Mouse (Mus musculus) liver, postnatal 0 days (tissue): Measurements from ENCODE around the gene Hoxa7. TPM values are rescaled to one million over a fixed set of nuclear protein-coding genes. Genes with fewer than 3 reads are reported as not detected.
A peak's percentile ranks its signal among the peaks of the same experiment; 100 is the strongest.

ENCODE experiments used
- ATAC-seq: fragments of 200-750 bp; cut with Nextera tagmentation; 2 replicates; pipeline ENCODE4 v1.8.0; 2017; ENCODE audit warnings: mild to moderate bottlenecking, moderate library complexity
- DNase-seq: peaks from one replicate; pipeline ENCODE4 v3.0.0-alpha.2; 2016
- H3K27ac ChIP-seq: fragments of 300-500 bp; sonication (generic); 2 replicates; pipeline ENCODE4 v1.5.1; 2014; ENCODE audit warnings: antibody characterized with exemption, moderate library complexity, mild to moderate bottlenecking, low read depth
- H3K27me3 ChIP-seq: fragments of 300-500 bp; sonication (generic); 2 replicates; pipeline ENCODE4 v1.6.1; 2014; ENCODE audit warnings: low read length, control low read depth, mixed read lengths; ENCODE audit not compliant: insufficient read depth
- H3K36me3 ChIP-seq: fragments of 300-500 bp; sonication (generic); replicated peaks from 2 replicates; pipeline ENCODE4 v1.6.1; 2014; ENCODE audit warnings: mild to moderate bottlenecking, control low read depth, low read length, moderate library complexity, mixed read lengths; ENCODE audit not compliant: insufficient read depth
- H3K4me1 ChIP-seq: fragments of 300-500 bp; sonication (generic); 2 replicates; pipeline ENCODE4 v1.6.1; 2014; ENCODE audit warnings: antibody characterized with exemption, mild to moderate bottlenecking, control low read depth; ENCODE audit not compliant: insufficient read depth
- H3K4me2 ChIP-seq: fragments of 300-500 bp; sonication (generic); 2 replicates; pipeline ENCODE4 v1.6.1; 2014; ENCODE audit warnings: low read depth, mild to moderate bottlenecking, low read length, moderate library complexity, mixed read lengths
- H3K4me3 ChIP-seq: fragments of 300-500 bp; sonication (generic); 2 replicates; pipeline ENCODE4 v1.5.1; 2014; ENCODE audit warnings: low read depth, low read length
- H3K9ac ChIP-seq: fragments of 300-500 bp; sonication (generic); replicated peaks from 2 replicates; pipeline ENCODE4 v1.6.1; 2014; ENCODE audit warnings: mild to moderate bottlenecking, moderate library complexity
- H3K9me3 ChIP-seq: fragments of 300-500 bp; sonication (generic); 2 replicates; pipeline ENCODE4 v1.6.1; 2016; ENCODE audit warnings: mild to moderate bottlenecking, control low read depth, low read length, mixed read lengths
- CTCF ChIP-seq: sonication (generic); IDR thresholded peaks from 2 replicates; pipeline ENCODE4 v1.5.1; 2016; ENCODE audit warnings: antibody characterized with exemption, low read depth
- EP300 ChIP-seq: IDR thresholded peaks from 2 replicates; pipeline ENCODE4 v1.6.1; 2016; ENCODE audit warnings: antibody characterized with exemption, low read depth, mild to moderate bottlenecking
- WGBS: fragments of 180-500 bp; shearing (Covaris S2); extraction: QIAGEN DNeasy Blood & Tissue Kit; methylation state at CpG from one replicate; pipeline ENCODE4 v1.1.7; 2014; ENCODE audit not compliant: insufficient replicate concordance; 5-methylcytosine and 5-hydroxymethylcytosine counted together
- polyA plus RNA-seq: library from polyadenylated mRNA; unstranded; fragments of >200 nt; fragmentation: Nextera tagmentation; extraction: Ambion mirVana; gene quantifications from 2 replicates; pipeline ENCODE4 v1.2.1, GENCODE M21; 2015

Gene Hoxa7
- polyA plus RNA-seq, 1 experiment from 2014 or later, result 0.39 TPM

DNA sequence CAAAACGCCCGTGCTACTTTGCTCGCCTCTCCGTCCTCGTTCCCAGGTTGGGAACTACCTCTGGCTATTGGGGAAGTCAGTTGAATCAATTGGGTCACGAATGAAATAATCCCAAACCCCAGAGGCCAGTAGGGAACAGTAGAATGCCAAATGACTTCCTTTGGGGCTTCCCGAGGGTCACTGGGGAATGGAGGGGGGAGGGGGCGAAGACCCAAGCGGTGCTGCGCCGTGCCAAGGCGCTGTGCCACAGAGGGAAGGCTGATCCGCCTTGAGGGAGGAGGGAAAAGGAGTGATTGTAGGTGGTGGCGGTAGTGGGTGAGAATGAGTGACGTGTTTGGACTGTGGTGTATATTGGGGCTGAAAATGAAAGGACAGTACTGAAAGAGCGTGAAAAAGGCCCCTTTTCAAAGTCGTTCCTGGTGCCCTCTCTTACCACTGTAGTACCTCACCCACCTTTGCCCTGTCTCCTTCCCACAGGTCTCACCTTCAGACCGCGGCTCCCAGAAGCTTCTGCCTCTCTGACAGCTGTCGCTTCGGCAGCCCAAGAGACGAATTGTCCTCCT lies 9.0 kb downstream of the Hoxa7 start:
- Histone ChIP-seq H3K4me2 (peak overlapping the region; percentile 49), H3K27ac (no peak overlapping the region), H3K4me3 (peak overlapping the region; percentile 35), H3K9ac (no peak overlapping the region), H3K4me1 (peaks cover 9% of the 10 kb centered on the region), H3K9me3 (no peaks in the 10 kb centered on the region), H3K27me3 (peaks cover 98% of the 10 kb centered on the region), H3K36me3 (no peaks in the 10 kb centered on the region)
- TF ChIP-seq EP300 (no peak), CTCF (no peak)
- WGBS, result 2% methylated on average over 22 of the region's 22 CpGs
- DNase-seq (no peak), ATAC-seq (no peak)

DNA sequence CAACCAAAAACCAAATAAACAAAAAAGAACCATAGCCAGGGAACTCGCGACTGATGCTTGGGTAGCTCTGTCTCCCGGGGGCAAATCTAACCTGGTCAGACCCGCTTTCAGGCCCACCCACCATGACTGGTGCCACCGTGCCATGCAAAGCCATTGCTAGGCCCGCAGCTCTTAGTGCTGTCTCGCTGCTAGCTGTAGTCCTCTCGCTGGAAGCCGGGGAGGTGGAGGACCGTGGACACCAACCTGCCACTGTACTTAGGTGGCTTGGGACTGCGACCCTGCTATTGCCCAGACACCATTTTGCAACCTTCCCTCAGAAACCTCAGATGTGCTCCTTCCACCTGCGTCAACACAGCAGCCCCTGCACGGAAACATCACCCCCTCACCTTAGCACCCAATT lies 9.7 kb downstream of the Hoxa7 start:
- H3K36me3 ChIP-seq, result no peaks in the 10 kb centered on the region
- ATAC-seq, result no peak
- H3K27me3 ChIP-seq, result peaks cover 98% of the 10 kb centered on the region
- H3K4me1 ChIP-seq, result peaks cover 4% of the 10 kb centered on the region; the same call in 1 of the 2 replicates
- H3K27ac ChIP-seq, result no peak overlapping the region
- no peaks in the 10 kb centered on the region for H3K9me3 ChIP-seq
- H3K4me2 ChIP-seq, result peak overlapping the region; percentile 49
- TF ChIP-seq EP300, result no peak
- TF ChIP-seq CTCF, result no peak
- peak overlapping the region; percentile 6; the same call in 1 of the 2 replicates for H3K4me3 ChIP-seq
- WGBS, result 2% methylated on average over 13 of the region's 13 CpGs
- DNase-seq, result no peak
- no peak overlapping the region for H3K9ac ChIP-seq

DNA sequence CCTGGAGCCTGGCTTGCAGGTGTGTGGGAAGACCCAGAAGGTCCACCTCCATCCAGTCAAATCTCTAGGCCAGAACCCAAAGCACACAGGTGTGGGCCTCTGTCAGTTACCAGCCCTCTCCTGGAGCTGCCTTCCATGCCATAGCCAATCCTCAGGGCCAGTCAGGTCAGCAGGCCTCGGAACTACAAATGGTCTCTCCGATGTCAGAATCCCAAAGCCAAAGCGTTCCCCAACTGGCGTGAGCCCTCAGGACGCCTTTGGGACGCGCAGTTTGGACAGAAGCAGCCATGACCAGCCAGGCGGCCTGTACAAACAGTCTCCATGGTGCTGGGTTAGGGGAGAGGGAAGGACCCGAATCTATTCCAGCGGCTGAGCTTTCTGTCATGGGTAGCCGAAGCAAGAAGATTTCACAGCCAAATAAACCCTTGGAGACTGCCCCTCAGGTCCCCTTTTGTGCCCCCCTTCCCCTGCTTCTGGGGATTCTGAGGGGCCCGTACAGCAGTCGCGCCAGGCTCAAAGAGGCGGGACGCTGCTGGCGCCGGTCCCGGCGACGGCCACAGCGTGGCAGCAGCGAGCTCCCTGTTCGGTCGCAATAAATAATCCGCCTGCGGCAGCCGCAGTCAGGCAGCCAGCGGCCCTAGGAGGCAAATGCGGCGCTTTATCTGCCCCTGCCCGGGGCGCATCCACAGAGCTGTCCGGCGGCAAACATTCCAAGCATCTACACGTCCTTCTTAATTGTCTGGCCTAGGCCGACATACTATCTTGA lies 10.3 kb downstream of the Hoxa7 start:
- peaks cover 98% of the 10 kb centered on the region for H3K27me3 ChIP-seq

DNA sequence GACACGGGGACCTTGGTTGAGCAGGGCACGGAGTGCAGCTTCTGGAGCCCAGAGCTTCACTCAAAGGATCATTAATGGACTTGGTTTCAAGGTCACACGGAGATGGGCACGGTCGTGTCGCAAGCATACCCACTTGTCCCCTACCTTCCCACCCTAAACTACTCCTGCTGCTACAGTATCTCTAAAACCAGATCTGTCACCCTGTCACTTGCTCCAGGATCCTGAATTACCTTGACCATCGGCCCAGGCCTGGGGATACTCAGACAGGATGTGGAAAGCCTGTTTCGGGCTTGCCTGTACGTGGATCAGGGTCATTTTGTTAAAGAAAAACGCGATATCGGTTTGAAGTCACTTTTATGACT lies 12.0 kb downstream of the Hoxa7 start:
- Histone ChIP-seq H3K9ac (no peak overlapping the region), H3K4me3 (no peak overlapping the region), H3K27ac (no peak overlapping the region), H3K9me3 (no peaks in the 10 kb centered on the region), H3K4me2 (no peak overlapping the region), H3K36me3 (no peaks in the 10 kb centered on the region), H3K4me1 (peaks cover 2% of the 10 kb centered on the region; the same call in 1 of the 2 replicates), H3K27me3 (peaks cover 97% of the 10 kb centered on the region)
- TF ChIP-seq EP300 (no peak), CTCF (no peak)
- 26% methylated on average over 12 of the region's 12 CpGs for WGBS
- DNase-seq (no peak), ATAC-seq (no peak)

More for the DNA sequence above, 10.3 kb downstream of the Hoxa7 start:
- no peak overlapping the region for H3K27ac ChIP-seq
- peaks cover 2% of the 10 kb centered on the region; the same call in 1 of the 2 replicates for H3K4me1 ChIP-seq
- DNase-seq (peak; percentile 72), ATAC-seq (peak; percentile 71)
- no peak overlapping the region for H3K9ac ChIP-seq
- no peaks in the 10 kb centered on the region for H3K36me3 ChIP-seq
- H3K4me3 ChIP-seq, result peak overlapping the region; percentile 6; the same call in 1 of the 2 replicates
- H3K9me3 ChIP-seq, result no peaks in the 10 kb centered on the region
- peak; percentile 75 for TF ChIP-seq CTCF
- no peak for TF ChIP-seq EP300
- H3K4me2 ChIP-seq, result peak overlapping the region; percentile 49
- WGBS, result 3% methylated on average over 37 of the region's 37 CpGs

DNA sequence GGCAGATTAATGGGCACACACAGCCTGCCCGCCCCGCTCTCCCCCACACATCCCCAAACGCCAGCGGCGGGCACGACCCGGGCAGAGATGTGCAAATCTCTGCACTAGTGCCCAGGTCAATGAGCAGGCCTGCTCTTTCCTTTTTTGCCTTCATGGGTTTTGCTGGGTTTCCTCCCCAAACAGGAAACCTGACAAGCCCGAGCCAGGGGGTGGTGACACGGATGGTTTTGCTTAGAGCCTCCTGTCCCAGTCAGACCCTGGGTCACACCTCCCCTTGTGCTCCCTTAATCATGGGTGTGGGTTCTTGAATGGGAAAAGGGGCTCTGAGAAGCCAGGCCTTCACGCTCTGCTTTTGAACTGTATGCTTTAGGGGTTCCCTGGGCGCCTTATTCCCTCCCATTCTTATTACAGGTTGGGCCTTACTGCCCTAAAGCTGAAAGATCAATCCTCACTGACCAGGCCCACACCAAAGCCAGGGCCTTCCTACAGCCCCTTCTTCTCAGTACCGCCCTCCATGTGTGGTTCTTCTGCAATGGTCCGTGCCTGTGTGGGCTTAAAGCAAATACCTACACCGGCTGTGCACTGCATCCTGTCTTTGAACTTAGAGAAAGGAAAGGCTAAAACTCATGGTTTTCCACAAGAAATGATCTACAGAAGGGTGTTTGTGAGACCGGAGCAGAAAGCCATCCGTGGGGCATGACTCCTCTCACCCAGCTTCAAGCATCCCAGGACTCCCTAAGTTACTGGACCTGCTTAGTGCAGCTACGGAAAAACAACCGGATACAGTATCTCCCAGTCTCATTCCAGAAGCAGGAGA lies 12.6 kb downstream of the Hoxa7 start:
- DNase-seq (peak; percentile 13), ATAC-seq (no peak)
- Histone ChIP-seq H3K4me2 (peak overlapping the region; percentile 52), H3K36me3 (no peaks in the 10 kb centered on the region), H3K4me1 (peaks cover 6% of the 10 kb centered on the region), H3K9me3 (no peaks in the 10 kb centered on the region), H3K27me3 (peaks cover 97% of the 10 kb centered on the region), H3K9ac (no peak overlapping the region), H3K4me3 (peak overlapping the region; percentile 29), H3K27ac (no peak overlapping the region)
- TF ChIP-seq EP300 (no peak), CTCF (no peak)
- WGBS, result 14% methylated on average over 18 of the region's 18 CpGs
